Mouse (Mus musculus) CH12.LX (cell line): ENCODE measurements around the gene Ctnnd2. TPM values are rescaled to one million over a fixed set of nuclear protein-coding genes. Genes with fewer than 3 reads are reported as not detected.

Experiments used
- DNase-seq: peaks from one replicate; pipeline ENCODE4 v3.0.0-alpha.2; 2013; ENCODE audit errors: extremely low read depth
- H3K27ac ChIP-seq: 2 replicates; pipeline ENCODE4 v1.5.1; 2012; ENCODE audit warnings: low read depth, mild to moderate bottlenecking, control low read depth, moderate library complexity; ENCODE audit not compliant: insufficient read depth
- H3K27me3 ChIP-seq: replicated peaks from 2 replicates; pipeline ENCODE3; 2012; ENCODE audit warnings: inconsistent platforms
- H3K36me3 ChIP-seq, 2 experiments: replicated peaks in 1 of 2; 2 replicates each; pipeline versions ENCODE3 to v1.6.1; 2012; ENCODE audit warnings: inconsistent platforms in 1 of 2, low read length in 1 of 2, mild to moderate bottlenecking in 1 of 2, mixed read lengths in 1 of 2, moderate library complexity in 1 of 2; ENCODE audit not compliant: control insufficient read depth in 1 of 2, insufficient read depth in 1 of 2
- H3K4me1 ChIP-seq, 2 experiments: 2 replicates each; pipeline ENCODE4 v1.6.1; 2012; ENCODE audit warnings: inconsistent platforms in 1 of 2, moderate library complexity in 1 of 2; ENCODE audit not compliant: insufficient read depth in 2 of 2, control insufficient read depth in 1 of 2
- H3K4me2 ChIP-seq: 2 replicates; pipeline ENCODE4 v1.6.1; 2012; ENCODE audit warnings: low read depth, mild to moderate bottlenecking, control low read depth; ENCODE audit not compliant: poor library complexity, insufficient read depth, severe bottlenecking
- H3K4me3 ChIP-seq, 3 experiments: fragments of 150-350 bp in 1 of 3; sonication (generic) in 1 of 3; replicated peaks in 1 of 3; 2 replicates each; pipeline versions ENCODE3 to v1.5.1; 2011 to 2012; ENCODE audit warnings: low read depth in 2 of 3, low read length in 2 of 3, mild to moderate bottlenecking in 2 of 3, moderate library complexity in 2 of 3, control low read depth in 1 of 3, improper control_type of control experiment in 1 of 3, inconsistent platforms in 1 of 3, mixed read lengths in 1 of 3; ENCODE audit not compliant: poor library complexity in 1 of 3
- H3K79me2 ChIP-seq: replicated peaks from 2 replicates; pipeline ENCODE4 v1.6.1; 2012; ENCODE audit warnings: mild to moderate bottlenecking, moderate library complexity; ENCODE audit not compliant: control insufficient read depth, poor library complexity, insufficient read depth, severe bottlenecking; ENCODE audit errors: extremely low read depth
- H3K9ac ChIP-seq: 2 replicates; pipeline ENCODE4 v1.6.1; 2012; ENCODE audit warnings: low read depth, mild to moderate bottlenecking, control low read depth, moderate library complexity; ENCODE audit not compliant: insufficient read depth
- H3K9me3 ChIP-seq: replicated peaks from 2 replicates; pipeline ENCODE3; 2012; ENCODE audit warnings: low read length, inconsistent platforms, mixed read lengths
- ELF1 ChIP-seq: IDR thresholded peaks from 2 replicates; pipeline ENCODE4 v1.6.1; 2014; ENCODE audit warnings: low read depth, mild to moderate bottlenecking, inconsistent platforms, low read length, improper control_type of control experiment
- HCFC1 ChIP-seq: IDR thresholded peaks from 2 replicates; pipeline ENCODE4 v1.6.1; 2012; ENCODE audit warnings: low read depth, mild to moderate bottlenecking, inconsistent platforms, low read length, improper control_type of control experiment
- JUN ChIP-seq: IDR thresholded peaks from 2 replicates; pipeline ENCODE4 v1.6.1; 2011; ENCODE audit warnings: low read depth, mild to moderate bottlenecking, low read length, improper control_type of control experiment, moderate library complexity; ENCODE audit not compliant: insufficient read depth
- JUND ChIP-seq: conservative IDR thresholded peaks from 2 replicates; pipeline ENCODE4 v1.6.1; 2011; ENCODE audit warnings: low read depth, low read length, improper control_type of control experiment
- MAFK ChIP-seq: IDR thresholded peaks from 2 replicates; pipeline ENCODE4 v1.6.1; 2011; ENCODE audit warnings: low read length, improper control_type of control experiment; ENCODE audit not compliant: insufficient replicate concordance
- MAX ChIP-seq: IDR thresholded peaks from 2 replicates; pipeline ENCODE4 v1.6.1; 2011; ENCODE audit warnings: low read length, improper control_type of control experiment
- MAZ ChIP-seq: IDR thresholded peaks from 2 replicates; pipeline ENCODE4 v1.6.1; 2012; ENCODE audit warnings: low read depth, mild to moderate bottlenecking, inconsistent platforms, low read length, improper control_type of control experiment, moderate library complexity
- MEF2A ChIP-seq: IDR thresholded peaks from 2 replicates; pipeline ENCODE4 v1.6.1; 2014; ENCODE audit warnings: low read depth, mild to moderate bottlenecking, inconsistent platforms, low read length, improper control_type of control experiment, borderline replicate concordance
- NELFE ChIP-seq: IDR thresholded peaks from 2 replicates; pipeline ENCODE4 v1.6.1; 2011; ENCODE audit warnings: low read depth, low read length, improper control_type of control experiment
- NRF1 ChIP-seq: IDR thresholded peaks from 2 replicates; pipeline ENCODE4 v1.6.1; 2014; ENCODE audit warnings: low read depth, mild to moderate bottlenecking, inconsistent platforms, low read length, improper control_type of control experiment, moderate library complexity
- POLR2A ChIP-seq: IDR thresholded peaks from 2 replicates; pipeline ENCODE4 v1.6.1; 2011; ENCODE audit warnings: low read depth, mild to moderate bottlenecking, improper control_type of control experiment, low read length
- POLR2AphosphoS2 ChIP-seq: IDR thresholded peaks from 2 replicates; pipeline ENCODE4 v1.6.1; 2011; ENCODE audit warnings: low read depth, low read length, improper control_type of control experiment
- SIN3A ChIP-seq: IDR thresholded peaks from 2 replicates; pipeline ENCODE4 v1.6.1; 2012; ENCODE audit warnings: low read length, improper control_type of control experiment, inconsistent platforms
- TBP ChIP-seq: conservative IDR thresholded peaks from 2 replicates; pipeline ENCODE4 v1.6.1; 2011; ENCODE audit warnings: low read depth, low read length, improper control_type of control experiment
- USF1 ChIP-seq: IDR thresholded peaks from 2 replicates; pipeline ENCODE4 v1.6.1; 2014; ENCODE audit warnings: low read depth, mild to moderate bottlenecking, inconsistent platforms, low read length, improper control_type of control experiment
- USF2 ChIP-seq: conservative IDR thresholded peaks from 2 replicates; pipeline ENCODE4 v1.6.1; 2011; ENCODE audit warnings: low read depth, low read length, improper control_type of control experiment
- ZC3H11A ChIP-seq: IDR thresholded peaks from 2 replicates; pipeline ENCODE4 v1.6.1; 2012; ENCODE audit warnings: low read depth, mild to moderate bottlenecking, inconsistent platforms, low read length, improper control_type of control experiment
- ZNF384 ChIP-seq: IDR thresholded peaks from 2 replicates; pipeline ENCODE4 v1.6.1; 2012; ENCODE audit warnings: low read depth, low read length, improper control_type of control experiment, inconsistent platforms
- dilution Hi-C: fragments of 300-500 bp; cut with MboI; formaldehyde crosslinking; loops from 2 replicates; pipeline ENCODE4 v1.14.3; 2020; ENCODE audit warnings: low sequenced_read_pairs; ENCODE audit not compliant: extremely low pct_unique_long_range_greater_than_20kb, extremely low pct_ligation_motif_present
- in situ Hi-C: fragments of 300-500 bp; cut with MboI; formaldehyde crosslinking; loops from 3 replicates; pipeline ENCODE4 v1.14.3; 2019; ENCODE audit warnings: low sequenced_read_pairs, low pct_ligation_motif_present, low pct_unique_long_range_greater_than_20kb, mixed read lengths
- polyA plus RNA-seq: library from polyadenylated mRNA; unstranded; fragments of >175 nt; gene quantifications from 2 replicates; pipeline ENCODE4 v1.2.1, GENCODE M21; 2012; ENCODE audit warnings: low read depth; ENCODE audit not compliant: insufficient read length
- total RNA-seq, 2 experiments: library from RNA; depleted of rRNA; stranded (reverse); fragments of 300-350 nt in 1 of 2; fragments of >200 nt in 1 of 2; gene quantifications; 2 replicates each; pipeline ENCODE4 v1.2.3; 2012 to 2014

The Ctnnd2 gene
- total and polyA plus RNA-seq, 3 experiments = 0.23 TPM; not detected in 2

DNA sequence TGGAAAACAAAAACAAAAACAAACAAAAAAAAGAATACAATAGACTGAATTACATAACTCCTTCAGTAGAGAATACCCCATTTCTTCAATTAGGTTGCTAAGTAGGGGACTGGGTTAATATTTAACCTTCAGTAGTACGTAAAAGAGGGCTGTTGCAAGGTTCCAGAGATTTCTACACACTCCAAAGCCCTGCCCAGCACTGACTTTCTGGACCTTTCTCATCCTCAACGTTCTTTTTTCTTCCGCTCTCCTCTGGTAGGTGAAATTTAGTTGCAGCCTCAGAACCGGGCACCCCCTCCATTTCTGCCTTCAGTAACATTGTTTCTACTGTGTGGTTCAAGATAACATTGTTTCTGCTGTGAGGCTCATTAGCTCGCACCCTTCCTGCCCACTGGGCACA is 759.5 kb downstream of the Ctnnd2 start:
- H3K9ac ChIP-seq = no peak overlapping the region
- no peak overlapping the region for H3K4me3 ChIP-seq
- no peak for TF ChIP-seq NELFE
- TF ChIP-seq SIN3A = no peak
- no peak for TF ChIP-seq HCFC1
- TF ChIP-seq ZNF384 = no peak
- no peak for TF ChIP-seq JUND
- TF ChIP-seq MEF2A = no peak
- no peak for TF ChIP-seq POLR2A
- H3K36me3 ChIP-seq = no peaks in the 10 kb centered on the region
- dilution Hi-C loops (no loop called here), in situ Hi-C loops (loop anchor here (25.0 kb wide), 1 partner anchor 505 kb away; no protein-coding TSS in a partner anchor)
- H3K27ac ChIP-seq = no peak overlapping the region
- H3K4me1 ChIP-seq = no peaks in the 10 kb centered on the region
- peaks cover 2% of the 10 kb centered on the region for H3K9me3 ChIP-seq
- H3K79me2 ChIP-seq = no peaks in the 10 kb centered on the region
- H3K4me2 ChIP-seq = no peak overlapping the region
- no peaks in the 10 kb centered on the region for H3K27me3 ChIP-seq
- DNase-seq = no peak

DNA sequence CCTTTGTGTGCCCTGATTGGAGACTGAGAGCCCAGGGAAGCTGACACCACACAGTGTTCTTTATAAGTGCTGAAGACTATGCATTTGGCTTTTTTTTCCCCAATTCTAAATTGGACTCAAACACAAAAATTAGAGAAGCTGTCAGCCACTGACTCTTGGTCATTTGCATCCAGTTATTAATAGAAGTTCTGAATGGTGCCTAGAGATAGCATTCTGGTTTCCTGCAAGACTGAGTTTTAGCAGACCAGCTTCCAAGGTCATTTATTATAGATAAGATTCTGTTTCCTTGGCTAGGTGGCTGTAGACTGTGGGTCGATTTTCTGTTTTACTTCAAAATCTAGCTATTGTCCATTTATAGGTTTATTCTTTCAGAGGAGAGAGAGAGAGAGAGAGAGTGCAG is 773.5 kb downstream of the Ctnnd2 start:
- H3K4me2 ChIP-seq = 0 out of 2 replicates have a peak overlapping the region, but pooled peaks have one; percentile 5
- H3K79me2 ChIP-seq = no peaks in the 10 kb centered on the region
- DNase-seq = peak; percentile 38
- H3K4me1 ChIP-seq = peaks cover 4 to 56% of the 10 kb centered on the region in 2 experiments
- dilution Hi-C loops = no loop called here
- H3K27ac ChIP-seq = no peak overlapping the region
- no peaks in the 10 kb centered on the region for H3K9me3 ChIP-seq
- H3K9ac ChIP-seq = no peak overlapping the region
- TF ChIP-seq USF1 (no peak), NRF1 (no peak), USF2 (no peak), MEF2A (peak; percentile 24; the same call in 1 of the 2 replicates), ZC3H11A (no peak)
- in situ Hi-C loops = loop anchor here (25.0 kb wide), 1 partner anchor 491 kb away; no protein-coding TSS in a partner anchor
- H3K36me3 ChIP-seq = no peaks in the 10 kb centered on the region
- H3K27me3 ChIP-seq = no peaks in the 10 kb centered on the region
- H3K4me3 ChIP-seq = peak overlapping the region in 1 of 3 experiments; percentile 48

DNA sequence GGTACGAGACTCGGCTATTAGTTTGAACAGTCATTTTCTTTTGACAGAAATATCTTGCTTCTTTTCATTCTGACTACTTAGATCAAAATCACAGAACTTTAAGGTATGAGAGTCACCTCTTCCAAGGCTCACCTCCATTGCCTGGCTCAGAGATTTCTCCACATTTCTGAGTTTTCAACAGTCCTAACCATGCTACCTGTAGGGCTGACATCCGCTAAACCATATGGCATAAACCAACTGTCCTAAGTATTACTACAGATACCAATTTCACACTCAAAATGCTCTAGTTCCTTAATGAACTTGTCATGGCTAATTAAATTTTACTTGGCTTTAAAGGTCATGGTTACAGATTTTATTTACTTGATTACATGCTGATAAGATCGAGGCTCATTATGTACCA is 786.1 kb downstream of the Ctnnd2 start:
- in situ Hi-C loops (no loop called here), dilution Hi-C loops (no loop called here)
- Histone ChIP-seq H3K4me3 (no peak overlapping the region), H3K9ac (no peak overlapping the region), H3K4me1 (no peaks in the 10 kb centered on the region), H3K27me3 (no peaks in the 10 kb centered on the region), H3K9me3 (no peaks in the 10 kb centered on the region), H3K27ac (no peak overlapping the region), H3K4me2 (no peak overlapping the region), H3K36me3 (no peaks in the 10 kb centered on the region), H3K79me2 (no peaks in the 10 kb centered on the region)
- TF ChIP-seq MAFK (no peak), NRF1 (no peak), MAZ (no peak), HCFC1 (no peak), ELF1 (no peak), MAX (no peak), SIN3A (no peak), JUN (no peak), TBP (no peak), POLR2AphosphoS2 (no peak)
- no peak for DNase-seq
